Mouse (Mus musculus): ENCODE measurements at regions not wholly inside any gene's neighbourhood (a gene's known extent, or its start where the extent isn't known, plus 50 kb on each side); places are given as distances from the start of the nearest gene placed in this dataset.

GRCm38 (mm10) chr7:79517581-79518337 lies 51.6 kb upstream of the Polg start:
- DNase-seq (ENCODE audit: low spot score), result no peak

GRCm38 (mm10) chr7:79516287-79516686 lies 50.1 kb upstream of the Polg start:
- DNase-seq (ENCODE audit: low spot score), result no peak
